Mouse (Mus musculus): ENCODE measurements around the gene Dlgap4. TPM values are rescaled to one million over a fixed set of nuclear protein-coding genes. Genes with fewer than 3 reads are reported as not detected.

The Dlgap4 gene
- polyA plus RNA-seq, 1 experiment from 2014 or later, result 78.6 TPM

DNA sequence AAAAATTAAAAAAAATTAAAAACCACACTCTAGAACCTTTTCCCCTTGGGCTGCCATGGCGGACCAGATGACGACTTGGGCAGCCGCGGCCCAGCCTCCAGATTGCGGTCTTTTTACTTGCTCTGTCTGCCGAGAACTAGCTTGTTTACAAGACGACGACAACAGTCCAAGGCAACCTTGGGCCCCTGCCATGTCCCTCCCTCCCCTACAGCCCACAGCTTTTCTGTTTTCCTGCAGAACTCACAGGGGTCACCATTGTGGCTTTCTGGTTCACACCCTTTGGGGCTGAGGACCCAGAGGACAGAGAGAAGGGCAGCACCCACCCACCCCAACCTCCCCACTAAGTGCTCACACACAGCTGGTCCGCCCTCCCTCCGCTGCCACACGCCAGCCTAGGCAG is 149.6 kb downstream of the Dlgap4 start:
- WGBS, result 83% methylated on average over 11 of the region's 11 CpGs

GRCm38 (mm10) chr2:156764022-156764421 is 150.5 kb downstream of the Dlgap4 start:
- H3K4me3 ChIP-seq (ENCODE audit: low read length), result no peak overlapping the region
- H3K9ac ChIP-seq (ENCODE audit: low read depth, low read length), result no peak overlapping the region
- no peak overlapping the region for H3K27ac ChIP-seq (ENCODE audit: low read depth, low read length)
- 0 out of 2 replicates have a peak, but pooled peaks have one; percentile 28 for ATAC-seq (ENCODE audit: low FRiP score, low TSS enrichment)
- no peaks in the 10 kb centered on the region for H3K9me3 ChIP-seq (ENCODE audit: control insufficient read depth, low read length)
- H3K27me3 ChIP-seq (ENCODE audit: control insufficient read depth, insufficient read depth, low read length), result no peaks in the 10 kb centered on the region
- peaks cover 7% of the 10 kb centered on the region for H3K4me1 ChIP-seq (ENCODE audit: control insufficient read depth, insufficient read depth, low read length)
- peaks cover 44% of the 10 kb centered on the region for H3K36me3 ChIP-seq (ENCODE audit: control insufficient read depth, insufficient read depth, low read length)
- 91% methylated on average over 10 of the region's 10 CpGs for WGBS
- H3K4me2 ChIP-seq (replicated peaks; ENCODE audit: low read depth, low read length), result no peak overlapping the region

More for the DNA sequence above, 149.6 kb downstream of the Dlgap4 start:
- H3K9me3 ChIP-seq (ENCODE audit: control insufficient read depth, low read length), result peaks cover 4% of the 10 kb centered on the region; the same call in 1 of the 2 replicates
- no peak overlapping the region for H3K27ac ChIP-seq (ENCODE audit: low read depth, low read length)
- no peaks in the 10 kb centered on the region for H3K27me3 ChIP-seq (ENCODE audit: control insufficient read depth, insufficient read depth, low read length)
- ATAC-seq (ENCODE audit: low FRiP score, low TSS enrichment), result no peak
- H3K36me3 ChIP-seq (ENCODE audit: control insufficient read depth, insufficient read depth, low read length), result peaks cover 53% of the 10 kb centered on the region
- no peak overlapping the region for H3K9ac ChIP-seq (ENCODE audit: low read depth, low read length)
- peaks cover 7% of the 10 kb centered on the region for H3K4me1 ChIP-seq (ENCODE audit: control insufficient read depth, insufficient read depth, low read length)
- no peak overlapping the region for H3K4me3 ChIP-seq (ENCODE audit: low read length)
- no peak overlapping the region for H3K4me2 ChIP-seq (replicated peaks; ENCODE audit: low read depth, low read length)

- Histone ChIP-seq H3K9me3 (ENCODE audit: control insufficient read depth, low read length) (no peaks in the 10 kb centered on the region), H3K27ac (ENCODE audit: low read depth, low read length) (no peak overlapping the region), H3K36me3 (ENCODE audit: control insufficient read depth, insufficient read depth, low read length) (peaks cover 44% of the 10 kb centered on the region), H3K4me1 (ENCODE audit: control insufficient read depth, insufficient read depth, low read length) (peaks cover 7% of the 10 kb centered on the region), H3K9ac (ENCODE audit: low read depth, low read length) (no peak overlapping the region), H3K27me3 (ENCODE audit: control insufficient read depth, insufficient read depth, low read length) (no peaks in the 10 kb centered on the region), H3K4me2 (replicated peaks; ENCODE audit: low read depth, low read length) (no peak overlapping the region), H3K4me3 (ENCODE audit: low read length) (no peak overlapping the region)
- WGBS, result 57% methylated on average over 4 of the region's 4 CpGs
- 0 out of 2 replicates have a peak, but pooled peaks have one; percentile 6 for ATAC-seq (ENCODE audit: low FRiP score, low TSS enrichment)
Observed at GRCm38 (mm10) chr2:156764747-156765146, 151.2 kb downstream of the Dlgap4 start.

- Histone ChIP-seq H3K9me3 (ENCODE audit: control insufficient read depth, low read length) (no peaks in the 10 kb centered on the region), H3K9ac (ENCODE audit: low read depth, low read length) (no peak overlapping the region), H3K4me2 (replicated peaks; ENCODE audit: low read depth, low read length) (no peak overlapping the region), H3K36me3 (ENCODE audit: control insufficient read depth, insufficient read depth, low read length) (peaks cover 37% of the 10 kb centered on the region), H3K4me1 (ENCODE audit: control insufficient read depth, insufficient read depth, low read length) (peaks cover 7% of the 10 kb centered on the region), H3K4me3 (ENCODE audit: low read length) (no peak overlapping the region), H3K27ac (ENCODE audit: low read depth, low read length) (no peak overlapping the region), H3K27me3 (ENCODE audit: control insufficient read depth, insufficient read depth, low read length) (no peaks in the 10 kb centered on the region)
- WGBS, result 57% methylated on average over 8 of the region's 8 CpGs
- no peak for ATAC-seq (ENCODE audit: low FRiP score, low TSS enrichment)
Observed at GRCm38 (mm10) chr2:156765593-156765992, 152.1 kb downstream of the Dlgap4 start.

- no peaks in the 10 kb centered on the region for H3K9me3 ChIP-seq (ENCODE audit: control insufficient read depth, low read length)
- no peaks in the 10 kb centered on the region for H3K27me3 ChIP-seq (ENCODE audit: control insufficient read depth, insufficient read depth, low read length)
- H3K4me3 ChIP-seq (ENCODE audit: low read length), result no peak overlapping the region
- H3K4me2 ChIP-seq (replicated peaks; ENCODE audit: low read depth, low read length), result no peak overlapping the region
- H3K4me1 ChIP-seq (ENCODE audit: control insufficient read depth, insufficient read depth, low read length), result peaks cover 7% of the 10 kb centered on the region
- H3K27ac ChIP-seq (ENCODE audit: low read depth, low read length), result no peak overlapping the region
- WGBS, result 78% methylated on average over 10 of the region's 10 CpGs
- no peak for ATAC-seq (ENCODE audit: low FRiP score, low TSS enrichment)
- H3K36me3 ChIP-seq (ENCODE audit: control insufficient read depth, insufficient read depth, low read length), result peaks cover 30% of the 10 kb centered on the region
- no peak overlapping the region for H3K9ac ChIP-seq (ENCODE audit: low read depth, low read length)
Observed at GRCm38 (mm10) chr2:156766227-156767019, 152.9 kb downstream of the Dlgap4 start.

- Histone ChIP-seq H3K4me2 (replicated peaks; ENCODE audit: low read depth, low read length) (no peak overlapping the region), H3K36me3 (ENCODE audit: control insufficient read depth, insufficient read depth, low read length) (peaks cover 23% of the 10 kb centered on the region), H3K4me3 (ENCODE audit: low read length) (no peak overlapping the region), H3K27me3 (ENCODE audit: control insufficient read depth, insufficient read depth, low read length) (no peaks in the 10 kb centered on the region), H3K27ac (ENCODE audit: low read depth, low read length) (no peak overlapping the region), H3K4me1 (ENCODE audit: control insufficient read depth, insufficient read depth, low read length) (peaks cover 4% of the 10 kb centered on the region), H3K9me3 (ENCODE audit: control insufficient read depth, low read length) (no peaks in the 10 kb centered on the region), H3K9ac (ENCODE audit: low read depth, low read length) (no peak overlapping the region)
- no peak for ATAC-seq (ENCODE audit: low FRiP score, low TSS enrichment)
- WGBS, result 72% methylated on average over 5 of the region's 5 CpGs
Observed at GRCm38 (mm10) chr2:156767108-156767507, 153.6 kb downstream of the Dlgap4 start.

DNA sequence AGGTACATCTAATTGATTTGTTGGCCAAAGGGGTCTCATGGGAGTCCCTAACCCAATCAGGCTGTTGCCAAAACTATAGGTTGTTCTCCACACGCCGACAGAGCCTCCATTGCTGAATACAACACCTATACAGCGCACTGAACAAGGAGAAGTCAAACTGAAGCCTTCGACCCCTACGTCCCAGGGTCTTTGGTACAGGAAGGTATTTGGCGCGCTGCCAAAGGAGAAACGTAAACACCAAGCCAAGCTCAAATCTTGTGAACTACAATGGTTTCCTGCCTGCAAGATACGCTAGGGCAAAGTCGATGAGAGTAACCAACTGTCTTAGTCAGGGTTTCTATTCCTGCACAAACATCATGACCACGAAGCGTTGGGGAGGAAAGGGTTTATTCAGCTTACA is 155.8 kb downstream of the Dlgap4 start:
- Histone ChIP-seq H3K4me1 (ENCODE audit: control insufficient read depth, insufficient read depth, low read length) (peaks cover 5% of the 10 kb centered on the region; the same call in 1 of the 2 replicates), H3K4me2 (replicated peaks; ENCODE audit: low read depth, low read length) (no peak overlapping the region), H3K9me3 (ENCODE audit: control insufficient read depth, low read length) (no peaks in the 10 kb centered on the region), H3K36me3 (ENCODE audit: control insufficient read depth, insufficient read depth, low read length) (peaks cover 1% of the 10 kb centered on the region; the same call in 1 of the 2 replicates), H3K4me3 (ENCODE audit: low read length) (no peak overlapping the region), H3K9ac (ENCODE audit: low read depth, low read length) (no peak overlapping the region), H3K27me3 (ENCODE audit: control insufficient read depth, insufficient read depth, low read length) (no peaks in the 10 kb centered on the region), H3K27ac (ENCODE audit: low read depth, low read length) (no peak overlapping the region)
- ATAC-seq (ENCODE audit: low FRiP score, low TSS enrichment), result no peak
- WGBS, result 70% methylated on average over 12 of the region's 12 CpGs

DNA sequence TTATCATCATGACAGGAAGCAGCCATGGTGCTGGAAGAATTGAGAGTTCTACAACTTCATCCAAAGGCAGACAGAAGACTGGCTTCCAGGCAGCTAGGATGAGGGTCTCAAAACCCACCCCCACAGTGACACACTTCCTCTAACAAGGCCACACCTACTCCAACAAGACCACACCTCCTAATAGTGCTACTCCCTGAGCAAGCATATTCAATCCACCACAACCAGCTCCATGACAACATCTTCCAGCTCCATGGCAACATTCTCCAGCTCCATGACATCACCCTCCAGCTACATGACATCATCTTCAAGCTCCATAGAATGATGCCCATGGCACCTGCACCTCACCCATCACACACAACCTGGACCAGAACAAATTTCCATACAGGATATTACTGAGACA is 160.0 kb downstream of the Dlgap4 start:
- H3K4me1 ChIP-seq (ENCODE audit: control insufficient read depth, insufficient read depth, low read length), result peaks cover 22% of the 10 kb centered on the region
- no peak overlapping the region for H3K4me2 ChIP-seq (replicated peaks; ENCODE audit: low read depth, low read length)
- no peaks in the 10 kb centered on the region for H3K36me3 ChIP-seq (ENCODE audit: control insufficient read depth, insufficient read depth, low read length)
- H3K4me3 ChIP-seq (ENCODE audit: low read length), result no peak overlapping the region
- H3K27me3 ChIP-seq (ENCODE audit: control insufficient read depth, insufficient read depth, low read length), result no peaks in the 10 kb centered on the region
- H3K9me3 ChIP-seq (ENCODE audit: control insufficient read depth, low read length), result no peaks in the 10 kb centered on the region
- no peak for ATAC-seq (ENCODE audit: low FRiP score, low TSS enrichment)
- H3K27ac ChIP-seq (ENCODE audit: low read depth, low read length), result no peak overlapping the region
- H3K9ac ChIP-seq (ENCODE audit: low read depth, low read length), result no peak overlapping the region

GRCm38 (mm10) chr2:156774035-156774737 is 160.7 kb downstream of the Dlgap4 start:
- no peaks in the 10 kb centered on the region for H3K27me3 ChIP-seq (ENCODE audit: control insufficient read depth, insufficient read depth, low read length)
- H3K4me1 ChIP-seq (ENCODE audit: control insufficient read depth, insufficient read depth, low read length), result peaks cover 22% of the 10 kb centered on the region
- no peaks in the 10 kb centered on the region for H3K9me3 ChIP-seq (ENCODE audit: control insufficient read depth, low read length)
- H3K27ac ChIP-seq (ENCODE audit: low read depth, low read length), result peak overlapping the region; percentile 76
- no peak for ATAC-seq (ENCODE audit: low FRiP score, low TSS enrichment)
- peak overlapping the region; percentile 58; the same call in 1 of the 2 replicates for H3K9ac ChIP-seq (ENCODE audit: low read depth, low read length)
- no peaks in the 10 kb centered on the region for H3K36me3 ChIP-seq (ENCODE audit: control insufficient read depth, insufficient read depth, low read length)
- WGBS, result 54% methylated on average over 13 of the region's 13 CpGs
- H3K4me3 ChIP-seq (ENCODE audit: low read length), result peak overlapping the region; percentile 42; the same call in 1 of the 2 replicates
- H3K4me2 ChIP-seq (replicated peaks; ENCODE audit: low read depth, low read length), result peak overlapping the region; percentile 54
